Mouse (Mus musculus) left cerebral cortex, postnatal 10 days (tissue): ENCODE measurements around the gene Ndufaf8. TPM values are rescaled to one million over a fixed set of nuclear protein-coding genes. Genes with fewer than 3 reads are reported as not detected.

Experiments
- microRNA-seq: library from miRNA; unstranded; fragments of <30 nt; microRNA quantifications from one replicate; pipeline ENCODE4 v1.2.0, GENCODE M21; 2022
- total RNA-seq, 2 experiments: library from RNA; stranded (reverse); gene quantifications; 2 replicates each; pipeline ENCODE4 v1.2.3; 2021

Gene Ndufaf8
- total RNA-seq, 2 experiments from 2014 or later = 28.6 to 32.9 TPM

Small RNAs within 50 kb of the gene (microRNA-seq; reads per million reads assigned to microRNA genes)
- gene Gm25948 = not detected

Other genes with a start within 250 kb of the Ndufaf8 start
- 10 to 100 TPM; 43.0 to 46.9 TPM for gene Chmp6, start 185.5 kb upstream of the Ndufaf8 start, total RNA-seq
- gene Baiap2, start 156.2 kb upstream of the Ndufaf8 start, total RNA-seq = 100 to 1,000 TPM; 116 to 122 TPM
- gene Aatk, start 51.8 kb upstream of the Ndufaf8 start, total RNA-seq = 100 to 1,000 TPM; 136 to 153 TPM
- 10 to 100 TPM; 37.1 to 38.2 TPM for gene Cep131, start 12.1 kb upstream of the Ndufaf8 start, total RNA-seq
- 10 to 100 TPM; 17.5 to 21.4 TPM for gene Tepsin, start 197 bp upstream of the Ndufaf8 start, total RNA-seq
- gene Slc38a10, start 52.4 kb downstream of the Ndufaf8 start, total RNA-seq = 100 to 1,000 TPM; 107 to 118 TPM
- gene Bahcc1, start 134.0 kb downstream of the Ndufaf8 start, total RNA-seq = 10 to 100 TPM; 19.7 to 20.6 TPM
- 1,000 to 10,000 TPM; 2,375 to 2,523 TPM for gene Actg1, start 249.6 kb downstream of the Ndufaf8 start, total RNA-seq